Mouse (Mus musculus) heart, embryonic 13.5 days (tissue): Measurements from ENCODE around the gene Myzap. TPM values are rescaled to one million over a fixed set of nuclear protein-coding genes. Genes with fewer than 3 reads are reported as not detected.

ENCODE experiments used
- ATAC-seq: fragments of 200-750 bp; cut with Nextera tagmentation; 2 replicates; pipeline ENCODE4 v1.8.0; 2017; ENCODE audit warnings: moderate TSS enrichment; ENCODE audit not compliant: insufficient number of reproducible peaks, low FRiP score, low TSS enrichment; ENCODE audit errors: extremely low read depth
- H3K27ac ChIP-seq: fragments of 300-500 bp; sonication (generic); replicated peaks from 2 replicates; pipeline ENCODE4 v1.5.1; 2015; ENCODE audit warnings: moderate library complexity, mild to moderate bottlenecking, inconsistent platforms
- H3K27me3 ChIP-seq: fragments of 300-500 bp; sonication (generic); replicated peaks from 2 replicates; pipeline ENCODE4 v1.6.1; 2015; ENCODE audit warnings: mild to moderate bottlenecking, inconsistent platforms
- H3K36me3 ChIP-seq: fragments of 300-500 bp; sonication (generic); 2 replicates; pipeline ENCODE4 v1.6.1; 2015; ENCODE audit warnings: mild to moderate bottlenecking, inconsistent platforms
- H3K4me1 ChIP-seq: fragments of 300-500 bp; sonication (generic); 2 replicates; pipeline ENCODE4 v1.6.1; 2015; ENCODE audit warnings: inconsistent platforms
- H3K4me2 ChIP-seq: fragments of 300-500 bp; sonication (generic); 2 replicates; pipeline ENCODE4 v1.6.1; 2015; ENCODE audit warnings: inconsistent platforms, mild to moderate bottlenecking, moderate library complexity
- H3K4me3 ChIP-seq: fragments of 300-500 bp; sonication (generic); 2 replicates; pipeline ENCODE4 v1.5.1; 2015; ENCODE audit warnings: moderate library complexity, mild to moderate bottlenecking, inconsistent platforms
- H3K9ac ChIP-seq: fragments of 300-500 bp; sonication (generic); 2 replicates; pipeline ENCODE4 v1.6.1; 2015; ENCODE audit warnings: inconsistent platforms, mild to moderate bottlenecking, moderate library complexity
- H3K9me3 ChIP-seq: fragments of 300-500 bp; sonication (generic); 2 replicates; pipeline ENCODE4 v1.6.1; 2016; ENCODE audit warnings: inconsistent platforms
- WGBS: fragments of 180-500 bp; shearing (Covaris S2); methylation state at CpG from one replicate; pipeline ENCODE4 v1.1.7; 2015; ENCODE audit warnings: mixed read lengths; 5-methylcytosine and 5-hydroxymethylcytosine counted together
- polyA plus RNA-seq: library from polyadenylated mRNA; unstranded; fragments of >200 nt; fragmentation: Nextera tagmentation; extraction: Ambion mirVana; gene quantifications from 2 replicates; pipeline ENCODE4 v1.2.1, GENCODE M21; 2015

Gene Myzap
- polyA plus RNA-seq, 1 experiment from 2014 or later, result 72.1 TPM

- H3K4me3 ChIP-seq, result no peak overlapping the region
- peaks cover 72% of the 10 kb centered on the region for H3K36me3 ChIP-seq
- no peak overlapping the region for H3K27ac ChIP-seq
These were observed 49.9 kb downstream of the Myzap start for GRCm38 (mm10) chr9:71542292-71542691.

GRCm38 (mm10) chr9:71540739-71541138 lies 51.4 kb downstream of the Myzap start:
- no peak for ATAC-seq
- Histone ChIP-seq H3K4me3 (no peak overlapping the region), H3K4me2 (no peak overlapping the region), H3K9ac (no peak overlapping the region), H3K36me3 (peaks cover 70% of the 10 kb centered on the region), H3K4me1 (peaks cover 3% of the 10 kb centered on the region; the same call in 1 of the 2 replicates), H3K27me3 (no peaks in the 10 kb centered on the region), H3K27ac (no peak overlapping the region), H3K9me3 (no peaks in the 10 kb centered on the region)
- WGBS, result 72% methylated on average over 3 of the region's 3 CpGs

More at GRCm38 (mm10) chr9:71542292-71542691, 49.9 kb downstream of the Myzap start:
- Histone ChIP-seq H3K4me2 (no peak overlapping the region), H3K4me1 (peaks cover 11% of the 10 kb centered on the region), H3K27me3 (no peaks in the 10 kb centered on the region), H3K9ac (no peak overlapping the region), H3K9me3 (no peaks in the 10 kb centered on the region)
- WGBS, result 67% methylated on average over 5 of the region's 5 CpGs
- no peak for ATAC-seq

- Histone ChIP-seq H3K4me3 (no peak overlapping the region), H3K27ac (no peak overlapping the region), H3K4me2 (no peak overlapping the region), H3K9ac (no peak overlapping the region), H3K36me3 (peaks cover 80% of the 10 kb centered on the region), H3K27me3 (no peaks in the 10 kb centered on the region), H3K4me1 (no peaks in the 10 kb centered on the region), H3K9me3 (no peaks in the 10 kb centered on the region)
- WGBS, result 83% methylated on average over 5 of the region's 5 CpGs
- ATAC-seq, result no peak
These were observed 56.4 kb downstream of the Myzap start for GRCm38 (mm10) chr9:71535730-71536129.

- Histone ChIP-seq H3K9ac (no peak overlapping the region), H3K4me3 (no peak overlapping the region), H3K4me1 (no peaks in the 10 kb centered on the region), H3K9me3 (no peaks in the 10 kb centered on the region), H3K36me3 (peaks cover 80% of the 10 kb centered on the region), H3K27ac (no peak overlapping the region), H3K4me2 (no peak overlapping the region), H3K27me3 (no peaks in the 10 kb centered on the region)
- 82% methylated on average over 2 of the region's 2 CpGs for WGBS
- ATAC-seq, result no peak
These were observed 57.1 kb downstream of the Myzap start for GRCm38 (mm10) chr9:71535036-71535435.

GRCm38 (mm10) chr9:71529960-71530359 lies 62.2 kb downstream of the Myzap start:
- 66% methylated on average over 2 of the region's 2 CpGs for WGBS
- H3K4me2 ChIP-seq, result no peak overlapping the region
- H3K36me3 ChIP-seq, result peaks cover 64% of the 10 kb centered on the region
- no peak overlapping the region for H3K4me3 ChIP-seq
- no peak for ATAC-seq
- H3K27me3 ChIP-seq, result no peaks in the 10 kb centered on the region
- no peaks in the 10 kb centered on the region for H3K4me1 ChIP-seq
- no peak overlapping the region for H3K27ac ChIP-seq
- H3K9me3 ChIP-seq, result no peaks in the 10 kb centered on the region
- no peak overlapping the region for H3K9ac ChIP-seq

GRCm38 (mm10) chr9:71527438-71527837 lies 64.7 kb downstream of the Myzap start:
- no peak overlapping the region for H3K27ac ChIP-seq
- H3K36me3 ChIP-seq, result peaks cover 74% of the 10 kb centered on the region
- H3K4me1 ChIP-seq, result no peaks in the 10 kb centered on the region
- no peaks in the 10 kb centered on the region for H3K27me3 ChIP-seq
- ATAC-seq, result no peak
- WGBS, result 73% methylated on average over 9 of the region's 9 CpGs
- no peaks in the 10 kb centered on the region for H3K9me3 ChIP-seq
- H3K9ac ChIP-seq, result no peak overlapping the region
- H3K4me3 ChIP-seq, result no peak overlapping the region
- H3K4me2 ChIP-seq, result no peak overlapping the region

GRCm38 (mm10) chr9:71523901-71524300 lies 68.3 kb downstream of the Myzap start:
- 87% methylated on average over 4 of the region's 4 CpGs for WGBS
- no peaks in the 10 kb centered on the region for H3K9me3 ChIP-seq
- no peak overlapping the region for H3K9ac ChIP-seq
- no peak for ATAC-seq
- no peaks in the 10 kb centered on the region for H3K27me3 ChIP-seq
- peaks cover 55% of the 10 kb centered on the region for H3K36me3 ChIP-seq
- no peak overlapping the region for H3K27ac ChIP-seq
- H3K4me3 ChIP-seq, result no peak overlapping the region
- no peaks in the 10 kb centered on the region for H3K4me1 ChIP-seq
- no peak overlapping the region for H3K4me2 ChIP-seq

- no peak for ATAC-seq
- 65% methylated on average over 3 of the region's 3 CpGs for WGBS
- H3K36me3 ChIP-seq, result peaks cover 49% of the 10 kb centered on the region
These were observed 72.3 kb downstream of the Myzap start for GRCm38 (mm10) chr9:71519836-71520235.

GRCm38 (mm10) chr9:71517487-71517886 lies 74.7 kb downstream of the Myzap start:
- Histone ChIP-seq H3K27me3 (no peaks in the 10 kb centered on the region), H3K4me2 (no peak overlapping the region), H3K36me3 (peaks cover 46% of the 10 kb centered on the region), H3K4me1 (peaks cover 6% of the 10 kb centered on the region), H3K9ac (no peak overlapping the region), H3K4me3 (no peak overlapping the region), H3K27ac (no peak overlapping the region), H3K9me3 (no peaks in the 10 kb centered on the region)
- no peak for ATAC-seq
- WGBS, result 36% methylated on average over 4 of the region's 4 CpGs

More at GRCm38 (mm10) chr9:71519836-71520235, 72.3 kb downstream of the Myzap start:
- no peak overlapping the region for H3K4me2 ChIP-seq
- peaks cover 6% of the 10 kb centered on the region for H3K4me1 ChIP-seq
- H3K9ac ChIP-seq, result no peak overlapping the region
- H3K9me3 ChIP-seq, result no peaks in the 10 kb centered on the region
- no peak overlapping the region for H3K27ac ChIP-seq
- H3K4me3 ChIP-seq, result no peak overlapping the region
- no peaks in the 10 kb centered on the region for H3K27me3 ChIP-seq

- H3K27me3 ChIP-seq, result no peaks in the 10 kb centered on the region
- H3K4me1 ChIP-seq, result peaks cover 6% of the 10 kb centered on the region
- no peak overlapping the region for H3K9ac ChIP-seq
- no peaks in the 10 kb centered on the region for H3K9me3 ChIP-seq
- H3K4me2 ChIP-seq, result no peak overlapping the region
- H3K36me3 ChIP-seq, result peaks cover 50% of the 10 kb centered on the region
- no peak overlapping the region for H3K27ac ChIP-seq
- H3K4me3 ChIP-seq, result no peak overlapping the region
- 83% methylated on average over 4 of the region's 4 CpGs for WGBS
- ATAC-seq, result no peak
These were observed 76.3 kb downstream of the Myzap start for GRCm38 (mm10) chr9:71515862-71516261.

GRCm38 (mm10) chr9:71513566-71513965 lies 78.6 kb downstream of the Myzap start:
- Histone ChIP-seq H3K4me1 (peaks cover 6% of the 10 kb centered on the region), H3K9ac (no peak overlapping the region), H3K27ac (no peak overlapping the region), H3K9me3 (no peaks in the 10 kb centered on the region), H3K4me2 (no peak overlapping the region), H3K36me3 (peaks cover 55% of the 10 kb centered on the region), H3K27me3 (no peaks in the 10 kb centered on the region), H3K4me3 (no peak overlapping the region)
- 76% methylated on average over 4 of the region's 4 CpGs for WGBS
- ATAC-seq, result no peak

- H3K9ac ChIP-seq, result no peak overlapping the region
- H3K4me1 ChIP-seq, result peaks cover 5% of the 10 kb centered on the region
- H3K4me3 ChIP-seq, result no peak overlapping the region
- no peak overlapping the region for H3K27ac ChIP-seq
- WGBS, result 82% methylated on average over 10 of the region's 10 CpGs
- H3K4me2 ChIP-seq, result no peak overlapping the region
- no peak for ATAC-seq
- no peaks in the 10 kb centered on the region for H3K9me3 ChIP-seq
- no peaks in the 10 kb centered on the region for H3K27me3 ChIP-seq
- H3K36me3 ChIP-seq, result peaks cover 58% of the 10 kb centered on the region
These were observed 79.3 kb downstream of the Myzap start for GRCm38 (mm10) chr9:71512899-71513298.
